Mouse (Mus musculus) hindbrain, embryonic 11.5 days (tissue): ENCODE measurements around the gene 4430402I18Rik. TPM values are rescaled to one million over a fixed set of nuclear protein-coding genes. Genes with fewer than 3 reads are reported as not detected.

Source experiments
- ATAC-seq: fragments of 200-750 bp; cut with Nextera tagmentation; 2 replicates; pipeline ENCODE4 v1.8.0; 2017; ENCODE audit warnings: mild to moderate bottlenecking, moderate TSS enrichment, moderate library complexity; ENCODE audit not compliant: low FRiP score
- DNase-seq: peaks from one replicate; pipeline ENCODE4 v3.0.0-alpha.2; 2015; ENCODE audit warnings: low spot score
- H3K27ac ChIP-seq: fragments of 300-500 bp; sonication (generic); 2 replicates; pipeline ENCODE4 v1.5.1; 2014; ENCODE audit warnings: mild to moderate bottlenecking, low read depth, low read length
- H3K27me3 ChIP-seq: fragments of 300-500 bp; sonication (generic); 2 replicates; pipeline ENCODE4 v1.6.1; 2014; ENCODE audit warnings: mild to moderate bottlenecking, low read length, moderate library complexity, mixed read lengths; ENCODE audit not compliant: control insufficient read depth, insufficient read depth
- H3K36me3 ChIP-seq: fragments of 300-500 bp; sonication (generic); 2 replicates; pipeline ENCODE4 v1.6.1; 2014; ENCODE audit warnings: mild to moderate bottlenecking, low read length, moderate library complexity, mixed read lengths; ENCODE audit not compliant: control insufficient read depth, insufficient read depth
- H3K4me1 ChIP-seq: fragments of 300-500 bp; sonication (generic); replicated peaks from 2 replicates; pipeline ENCODE4 v1.6.1; 2014; ENCODE audit warnings: low read length, mixed read lengths; ENCODE audit not compliant: control insufficient read depth, insufficient read depth
- H3K4me2 ChIP-seq: fragments of 300-500 bp; sonication (generic); replicated peaks from 2 replicates; pipeline ENCODE4 v1.6.1; 2014; ENCODE audit warnings: mild to moderate bottlenecking, low read depth, low read length
- H3K4me3 ChIP-seq: fragments of 300-500 bp; sonication (generic); 2 replicates; pipeline ENCODE4 v1.5.1; 2014; ENCODE audit warnings: low read depth, low read length
- H3K9ac ChIP-seq: fragments of 300-500 bp; sonication (generic); 2 replicates; pipeline ENCODE4 v1.6.1; 2014; ENCODE audit warnings: low read depth, low read length
- H3K9me3 ChIP-seq: fragments of 300-500 bp; sonication (generic); 2 replicates; pipeline ENCODE4 v1.6.1; 2016; ENCODE audit warnings: low read length; ENCODE audit not compliant: control insufficient read depth
- WGBS: fragments of 180-500 bp; shearing (Covaris S2); extraction: QIAGEN DNeasy Blood & Tissue Kit; methylation state at CpG from one replicate; pipeline ENCODE4 v1.1.7; 2014; 5-methylcytosine and 5-hydroxymethylcytosine counted together
- polyA plus RNA-seq: library from polyadenylated mRNA; unstranded; fragments of >200 nt; fragmentation: Nextera tagmentation; extraction: Ambion mirVana; gene quantifications from 2 replicates; pipeline ENCODE4 v1.2.1, GENCODE M21; 2014

4430402I18Rik gene
- polyA plus RNA-seq, 1 experiment from 2014 or later = 0.32 TPM

GRCm38 (mm10) chr19:28902111-28902510, 65.5 kb downstream of the 4430402I18Rik start:
- Histone ChIP-seq H3K27ac (no peak overlapping the region), H3K4me2 (no peak overlapping the region), H3K27me3 (no peaks in the 10 kb centered on the region), H3K9me3 (no peaks in the 10 kb centered on the region), H3K36me3 (no peaks in the 10 kb centered on the region), H3K4me1 (no peaks in the 10 kb centered on the region), H3K9ac (no peak overlapping the region), H3K4me3 (no peak overlapping the region)
- WGBS = 55% methylated on average over 2 of the region's 2 CpGs
- ATAC-seq (no peak), DNase-seq (no peak)

GRCm38 (mm10) chr19:28900771-28901170, 66.8 kb downstream of the 4430402I18Rik start:
- Histone ChIP-seq H3K9ac (no peak overlapping the region), H3K9me3 (no peaks in the 10 kb centered on the region), H3K27me3 (no peaks in the 10 kb centered on the region), H3K36me3 (no peaks in the 10 kb centered on the region), H3K4me3 (no peak overlapping the region), H3K4me2 (no peak overlapping the region), H3K27ac (no peak overlapping the region), H3K4me1 (no peaks in the 10 kb centered on the region)
- ATAC-seq (no peak), DNase-seq (no peak)
- 94% methylated on average over 2 of the region's 2 CpGs for WGBS

- Histone ChIP-seq H3K9me3 (no peaks in the 10 kb centered on the region), H3K27ac (no peak overlapping the region), H3K9ac (no peak overlapping the region), H3K4me3 (no peak overlapping the region), H3K27me3 (no peaks in the 10 kb centered on the region), H3K4me2 (no peak overlapping the region), H3K36me3 (no peaks in the 10 kb centered on the region), H3K4me1 (no peaks in the 10 kb centered on the region)
- ATAC-seq (no peak), DNase-seq (no peak)
- 83% methylated on average over 9 of the region's 9 CpGs for WGBS
These were observed 70.1 kb downstream of the 4430402I18Rik start for GRCm38 (mm10) chr19:28897497-28897896.

- Histone ChIP-seq H3K36me3 (no peaks in the 10 kb centered on the region), H3K27ac (no peak overlapping the region), H3K4me1 (no peaks in the 10 kb centered on the region; the same call in 1 of the 2 replicates), H3K4me3 (no peak overlapping the region), H3K9ac (no peak overlapping the region), H3K4me2 (no peak overlapping the region), H3K27me3 (no peaks in the 10 kb centered on the region), H3K9me3 (no peaks in the 10 kb centered on the region)
- WGBS = 79% methylated on average over 1 of the region's 1 CpGs
- no peak for DNase-seq
- ATAC-seq = no peak
These were observed 71.0 kb downstream of the 4430402I18Rik start for GRCm38 (mm10) chr19:28896639-28897038.

DNA sequence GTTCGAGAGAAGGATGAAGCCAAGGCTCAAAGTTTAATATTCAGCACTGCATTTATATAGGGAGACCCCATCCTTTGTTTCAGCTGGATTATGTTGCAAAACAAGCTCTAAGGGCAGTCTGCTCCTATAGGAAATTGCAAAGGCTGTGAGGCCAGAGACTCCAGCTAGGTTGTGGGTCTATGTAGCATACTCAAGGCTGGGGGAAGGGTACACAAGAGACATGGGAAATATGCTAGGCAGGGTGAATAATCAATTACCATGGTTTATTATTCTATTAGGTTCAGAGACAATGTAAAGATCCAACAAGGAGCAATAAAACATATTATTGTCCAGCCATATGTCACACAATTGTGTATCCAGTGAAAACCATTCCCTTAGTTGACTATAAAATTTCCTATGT, 75.7 kb downstream of the 4430402I18Rik start:
- 74% methylated on average over 1 of the region's 1 CpGs for WGBS
- Histone ChIP-seq H3K27ac (no peak overlapping the region), H3K9ac (no peak overlapping the region), H3K4me1 (no peaks in the 10 kb centered on the region; the same call in 1 of the 2 replicates), H3K9me3 (no peaks in the 10 kb centered on the region), H3K4me3 (no peak overlapping the region), H3K36me3 (no peaks in the 10 kb centered on the region), H3K4me2 (no peak overlapping the region), H3K27me3 (no peaks in the 10 kb centered on the region)
- DNase-seq (peak; percentile 9), ATAC-seq (no peak)

- H3K27ac ChIP-seq = no peak overlapping the region
- no peaks in the 10 kb centered on the region for H3K27me3 ChIP-seq
- no peaks in the 10 kb centered on the region; the same call in 1 of the 2 replicates for H3K4me1 ChIP-seq
- no peak overlapping the region for H3K4me2 ChIP-seq
- DNase-seq = no peak
- 73% methylated on average over 5 of the region's 5 CpGs for WGBS
- no peaks in the 10 kb centered on the region for H3K9me3 ChIP-seq
- no peaks in the 10 kb centered on the region for H3K36me3 ChIP-seq
- no peak for ATAC-seq
- no peak overlapping the region for H3K9ac ChIP-seq
- H3K4me3 ChIP-seq = no peak overlapping the region
These were observed 76.4 kb downstream of the 4430402I18Rik start for GRCm38 (mm10) chr19:28891238-28891637.

GRCm38 (mm10) chr19:28889251-28889650, 78.3 kb downstream of the 4430402I18Rik start:
- Histone ChIP-seq H3K9me3 (no peaks in the 10 kb centered on the region), H3K4me1 (no peaks in the 10 kb centered on the region; the same call in 1 of the 2 replicates), H3K4me3 (no peak overlapping the region), H3K9ac (no peak overlapping the region), H3K27ac (no peak overlapping the region), H3K4me2 (no peak overlapping the region), H3K36me3 (no peaks in the 10 kb centered on the region), H3K27me3 (no peaks in the 10 kb centered on the region)
- DNase-seq (no peak), ATAC-seq (no peak)
- 69% methylated on average over 3 of the region's 3 CpGs for WGBS

GRCm38 (mm10) chr19:28888496-28888895, 79.1 kb downstream of the 4430402I18Rik start:
- DNase-seq (no peak), ATAC-seq (no peak)
- Histone ChIP-seq H3K4me3 (no peak overlapping the region), H3K36me3 (no peaks in the 10 kb centered on the region), H3K9me3 (no peaks in the 10 kb centered on the region), H3K27me3 (no peaks in the 10 kb centered on the region), H3K9ac (no peak overlapping the region), H3K27ac (no peak overlapping the region), H3K4me2 (no peak overlapping the region), H3K4me1 (no peaks in the 10 kb centered on the region; the same call in 1 of the 2 replicates)
- WGBS = 81% methylated on average over 1 of the region's 1 CpGs

- Histone ChIP-seq H3K9me3 (no peaks in the 10 kb centered on the region), H3K9ac (no peak overlapping the region), H3K4me1 (no peaks in the 10 kb centered on the region), H3K4me3 (no peak overlapping the region), H3K27me3 (no peaks in the 10 kb centered on the region), H3K36me3 (no peaks in the 10 kb centered on the region), H3K4me2 (no peak overlapping the region), H3K27ac (no peak overlapping the region)
- no peak for ATAC-seq
- DNase-seq = peak; percentile 58
- WGBS = 57% methylated on average over 1 of the region's 1 CpGs
These were observed 84.5 kb downstream of the 4430402I18Rik start for GRCm38 (mm10) chr19:28883126-28883525.
